Comparison of ENCODE assay signal across 8 mouse cellular contexts in the genomic region with DNA sequence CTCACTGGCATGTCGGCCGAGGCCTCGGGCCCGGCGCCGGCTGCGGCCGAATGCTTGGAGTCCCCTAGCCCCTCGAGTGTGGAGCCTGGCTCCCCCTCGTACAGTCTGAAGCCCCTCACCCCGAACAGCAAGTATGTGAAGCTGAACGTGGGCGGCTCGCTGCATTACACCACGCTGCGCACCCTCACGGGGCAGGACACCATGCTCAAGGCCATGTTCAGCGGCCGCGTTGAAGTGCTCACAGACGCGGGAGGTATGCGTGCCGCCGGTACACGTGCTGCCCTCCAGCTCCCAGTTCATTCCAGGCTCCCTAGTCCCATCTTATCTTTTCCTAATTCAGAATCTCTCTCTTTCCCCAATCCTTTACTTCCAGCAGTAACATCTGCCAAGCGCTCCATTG. TPM values are rescaled to one million over a fixed set of nuclear protein-coding genes. Genes with fewer than 3 reads are reported as not detected.
DNase-seq lines count a peak whose midpoint lies in the region; ATAC-seq and TF ChIP-seq lines count a peak whose summit lies in the region.

No protein-coding gene starts in this region.

- peaks cover 45% of the 10 kb centered on the region for H3K4me1 ChIP-seq in E14TG2a.4 (replicated peaks; ENCODE audit: low read depth, low read length)
- peaks cover 12% of the 10 kb centered on the region for H3K4me1 ChIP-seq in limb, embryonic 13.5 days
- peaks cover 14% of the 10 kb centered on the region for H3K4me1 ChIP-seq in neural tube, embryonic 12.5 days

- H3K4me2 ChIP-seq in limb, embryonic 13.5 days (replicated peaks), result peak overlapping the region; percentile 91
- H3K4me2 ChIP-seq in neural tube, embryonic 12.5 days (replicated peaks), result peak overlapping the region; percentile 83

- ATAC-seq in erythroblast, adult 5-6 weeks (replicated peaks; ENCODE audit: low FRiP score, poor library complexity, severe bottlenecking), result peak; percentile 21
- ATAC-seq in limb, embryonic 13.5 days (ENCODE audit: low FRiP score, low read depth), result peak; percentile 78
- ATAC-seq in neural tube, embryonic 12.5 days (ENCODE audit: low FRiP score, low read depth), result peak; percentile 68

- under 1% methylated on average over 27 of the region's 27 CpGs for WGBS in limb, embryonic 13.5 days
- under 1% methylated on average over 27 of the region's 27 CpGs for WGBS in neural tube, embryonic 12.5 days

- peak overlapping the region; percentile 90 for H3K9ac ChIP-seq in limb, embryonic 13.5 days
- peak overlapping the region; percentile 83 for H3K9ac ChIP-seq in neural tube, embryonic 12.5 days

- TF ChIP-seq CTCF in gastrocnemius, adult 2 months (IDR thresholded peaks at IDR 0.05), result no peak
- TF ChIP-seq CTCF in E14TG2a.4 (conservative IDR thresholded peaks at IDR 0.05; ENCODE audit: low read length), result no peak

- H3K27me3 ChIP-seq in E14TG2a.4 (ENCODE audit: insufficient read depth, low read length), result peaks cover 9% of the 10 kb centered on the region
- H3K27me3 ChIP-seq in limb, embryonic 13.5 days, result no peaks in the 10 kb centered on the region
- H3K27me3 ChIP-seq in neural tube, embryonic 12.5 days (replicated peaks), result no peaks in the 10 kb centered on the region

- intact Hi-C loops in gastrocnemius, adult 2 months (cut with DNase I), result loop anchor here (2.0 kb wide), 1 partner anchor 30 kb away; no protein-coding TSS in a partner anchor

- DNase-seq in gastrocnemius, adult 2 months, result no peak
- DNase-seq in gastrocnemius, adult 8-10 months (ENCODE audit: low spot score in 2 of 2), result no peak
- DNase-seq in cerebellum, postnatal 14 days, result no peak
- DNase-seq in layer of hippocampus, postnatal 36 days, result no peak

- peak overlapping the region; percentile 81 for H3K27ac ChIP-seq in gastrocnemius, adult 2 months
- H3K27ac ChIP-seq in limb, embryonic 13.5 days, result peak overlapping the region; percentile 79
- peak overlapping the region; percentile 43; the same call in 1 of the 2 replicates for H3K27ac ChIP-seq in neural tube, embryonic 12.5 days

- H3K4me3 ChIP-seq in gastrocnemius, adult 2 months, result peak overlapping the region; percentile 98
- peak overlapping the region; percentile 94 for H3K4me3 ChIP-seq in E14TG2a.4 (replicated peaks; ENCODE audit: low read length)
- H3K4me3 ChIP-seq in limb, embryonic 13.5 days, result peak overlapping the region; percentile 80
- peak overlapping the region; percentile 87 for H3K4me3 ChIP-seq in neural tube, embryonic 12.5 days

- peaks cover 38% of the 10 kb centered on the region for H3K36me3 ChIP-seq in E14TG2a.4 (ENCODE audit: insufficient read depth, low read length)
- H3K36me3 ChIP-seq in limb, embryonic 13.5 days, result peaks cover 26% of the 10 kb centered on the region
- peaks cover 14% of the 10 kb centered on the region for H3K36me3 ChIP-seq in neural tube, embryonic 12.5 days

- no peaks in the 10 kb centered on the region for H3K9me3 ChIP-seq in E14TG2a.4 (ENCODE audit: low read length)
- H3K9me3 ChIP-seq in limb, embryonic 13.5 days, result no peaks in the 10 kb centered on the region
- H3K9me3 ChIP-seq in neural tube, embryonic 12.5 days, result no peaks in the 10 kb centered on the region

RNA-seq across cellular contexts. Expression of a gene that starts 0.4 kb away (rescaled TPM):
- 1 to 10 TPM; 2.5 to 2.9 TPM for total RNA-seq in gastrocnemius, adult 2 months (2021)
- total RNA-seq in gastrocnemius, adult 8-10 months (2022), result 1 to 10 TPM; 1.2 to 4.0 (median 2.7) TPM
- total RNA-seq in erythroblast, adult 5-6 weeks (2015; ENCODE audit: low replicate concordance), result 0.77 and 6.9 TPM in 2 replicates
- 0.42 and 1.7 TPM in 2 replicates for total RNA-seq in erythroblast, adult 5-6 weeks (2017; ENCODE audit: low replicate concordance)
- 16.9 and 17.2 TPM in 2 replicates for polyA plus RNA-seq in limb, embryonic 13.5 days (2015; fragmentation: Nextera tagmentation; extraction: Ambion mirVana)
- polyA plus RNA-seq in neural tube, embryonic 12.5 days (2016; fragmentation: Nextera tagmentation; extraction: Ambion mirVana), result 62.1 and 62.8 TPM in 2 replicates
- total RNA-seq in layer of hippocampus, postnatal 36 days (2021), result 100 to 1,000 TPM; 161 to 171 TPM

RNA-seq across cellular contexts. Expression of a gene that starts 6.3 kb away (rescaled TPM):
- 10 to 100 TPM; 10.9 to 11.3 TPM for total RNA-seq in gastrocnemius, adult 2 months (2021)
- 10 to 100 TPM in 3 of 4 experiments, 1 to 10 TPM in 1; 9.3 to 13.4 (median 12.0) TPM for total RNA-seq in gastrocnemius, adult 8-10 months (2022)
- 4.0 and 6.3 TPM in 2 replicates for total RNA-seq in erythroblast, adult 5-6 weeks (2015; ENCODE audit: low replicate concordance)
- total RNA-seq in erythroblast, adult 5-6 weeks (2017; ENCODE audit: low replicate concordance), result 2.1 and 6.8 TPM in 2 replicates
- polyA plus RNA-seq in limb, embryonic 13.5 days (2015; fragmentation: Nextera tagmentation; extraction: Ambion mirVana), result 24.5 and 27.0 TPM in 2 replicates
- polyA plus RNA-seq in neural tube, embryonic 12.5 days (2016; fragmentation: Nextera tagmentation; extraction: Ambion mirVana), result 21.7 and 22.0 TPM in 2 replicates
- total RNA-seq in layer of hippocampus, postnatal 36 days (2021), result 10 to 100 TPM; 23.2 to 23.8 TPM

RNA-seq across cellular contexts. Expression of a gene that starts 20.3 kb away (rescaled TPM):
- total RNA-seq in gastrocnemius, adult 2 months (2021), result not detected
- not detected for total RNA-seq in gastrocnemius, adult 8-10 months (2022)
- not detected in 2 replicates for total RNA-seq in erythroblast, adult 5-6 weeks (2015; ENCODE audit: low replicate concordance)
- total RNA-seq in erythroblast, adult 5-6 weeks (2017; ENCODE audit: low replicate concordance), result not detected in 2 replicates
- polyA plus RNA-seq in limb, embryonic 13.5 days (2015; fragmentation: Nextera tagmentation; extraction: Ambion mirVana), result 0.20 TPM in 1 of 2 replicates, not detected in the other
- polyA plus RNA-seq in neural tube, embryonic 12.5 days (2016; fragmentation: Nextera tagmentation; extraction: Ambion mirVana), result 2.5 and 2.8 TPM in 2 replicates
- total RNA-seq in layer of hippocampus, postnatal 36 days (2021), result 10 to 100 TPM; 34.1 to 35.4 TPM

RNA-seq across cellular contexts. Expression of a gene that starts 21.3 kb away (rescaled TPM):
- total RNA-seq in gastrocnemius, adult 2 months (2021), result 1 to 10 TPM; 1.1 to 1.4 TPM
- total RNA-seq in gastrocnemius, adult 8-10 months (2022), result 1 to 10 TPM in 1 of 4 experiments, under 1 TPM in 3; 0.19 to 1.1 (median 0.51) TPM
- total RNA-seq in erythroblast, adult 5-6 weeks (2015; ENCODE audit: low replicate concordance), result not detected in 2 replicates
- total RNA-seq in erythroblast, adult 5-6 weeks (2017; ENCODE audit: low replicate concordance), result 0.84 TPM in 1 of 2 replicates, not detected in the other
- polyA plus RNA-seq in limb, embryonic 13.5 days (2015; fragmentation: Nextera tagmentation; extraction: Ambion mirVana), result 0.33 and 0.66 TPM in 2 replicates
- polyA plus RNA-seq in neural tube, embryonic 12.5 days (2016; fragmentation: Nextera tagmentation; extraction: Ambion mirVana), result 17.7 and 20.0 TPM in 2 replicates
- 100 to 1,000 TPM; 427 to 447 TPM for total RNA-seq in layer of hippocampus, postnatal 36 days (2021)

RNA-seq across cellular contexts. Expression of a gene that starts 44.5 kb away (rescaled TPM):
- 10 to 100 TPM; 22.3 to 23.5 TPM for total RNA-seq in gastrocnemius, adult 2 months (2021)
- total RNA-seq in gastrocnemius, adult 8-10 months (2022), result 10 to 100 TPM; 18.6 to 20.9 (median 20.0) TPM
- total RNA-seq in erythroblast, adult 5-6 weeks (2015; ENCODE audit: low replicate concordance), result 6.9 and 9.6 TPM in 2 replicates
- 17.0 and 31.8 TPM in 2 replicates for total RNA-seq in erythroblast, adult 5-6 weeks (2017; ENCODE audit: low replicate concordance)
- polyA plus RNA-seq in limb, embryonic 13.5 days (2015; fragmentation: Nextera tagmentation; extraction: Ambion mirVana), result 54.4 and 57.2 TPM in 2 replicates
- 57.5 and 59.1 TPM in 2 replicates for polyA plus RNA-seq in neural tube, embryonic 12.5 days (2016; fragmentation: Nextera tagmentation; extraction: Ambion mirVana)
- total RNA-seq in layer of hippocampus, postnatal 36 days (2021), result 100 to 1,000 TPM; 151 to 165 TPM

Comparison
In these comparisons a context has a peak if more than half of its experiments do, and no peak if none do; other contexts are left out.
1. ATAC-seq: peak in every context shown above with its lines; median percentile 78 in limb, embryonic 13.5 days; 68 in neural tube, embryonic 12.5 days; 21 in erythroblast, adult 5-6 weeks.
2. RNA of a gene that starts 0.4 kb away (total RNA-seq): 161 to 171 TPM in layer of hippocampus, postnatal 36 days; 1.2 to 4.0 TPM in gastrocnemius, adult 8-10 months, 2.5 to 2.9 TPM in gastrocnemius, adult 2 months and 0.42 to 6.9 TPM in erythroblast, adult 5-6 weeks; every median in the first group is over 10 times any median in the second.
3. RNA of a gene that starts 20.3 kb away (total RNA-seq): 34.1 to 35.4 TPM in layer of hippocampus, postnatal 36 days; not detected in gastrocnemius, adult 2 months, not detected in gastrocnemius, adult 8-10 months and not detected in erythroblast, adult 5-6 weeks; every median in the first group is over 10 times any median in the second.
4. Peak in every context shown above with its lines, with median percentiles within 50 percentile points of each other: H3K27ac ChIP-seq and H3K4me3 ChIP-seq.